8 mouse cellular contexts compared by ENCODE assay signal in genomic region chr4:117095551-117096452, GRCm38 (mm10). TPM values are rescaled to one million over a fixed set of nuclear protein-coding genes. Genes with fewer than 3 reads are reported as not detected.
DNase-seq lines count a peak whose midpoint lies in the region; ATAC-seq and TF ChIP-seq lines count a peak whose summit lies in the region.

Gene Ptch2 (plus strand): TSS chr4:117096075.

- peak within 1 kb of the TSS; percentile 77 for H3K9ac ChIP-seq in forebrain, postnatal 0 days
- H3K9ac ChIP-seq in lung, embryonic 14.5 days = peak within 1 kb of the TSS; percentile 70

- peak within 1 kb of the TSS; percentile 97 for H3K4me2 ChIP-seq in forebrain, postnatal 0 days (ENCODE audit: low read depth)
- H3K4me2 ChIP-seq in lung, embryonic 14.5 days = peak within 1 kb of the TSS; percentile 98

- H3K27me3 ChIP-seq in G1E (ENCODE audit: insufficient read depth, low read length) = peaks cover 46% of the 10 kb centered on the region
- no peaks in the 10 kb centered on the region for H3K27me3 ChIP-seq in forebrain, postnatal 0 days (ENCODE audit: insufficient read depth, low read length)
- H3K27me3 ChIP-seq in lung, embryonic 14.5 days (ENCODE audit: insufficient read depth, low read length) = no peaks in the 10 kb centered on the region

- peak within 1 kb of the TSS; percentile 82 for H3K27ac ChIP-seq in brown adipose tissue, adult 24 weeks (replicated peaks; ENCODE audit: low read depth, low read length)
- peak within 1 kb of the TSS; percentile 69 for H3K27ac ChIP-seq in forebrain, postnatal 0 days (ENCODE audit: low read depth, low read length)
- peak within 1 kb of the TSS; percentile 82 for H3K27ac ChIP-seq in lung, embryonic 14.5 days (ENCODE audit: low read depth)

- peaks cover 10% of the 10 kb centered on the region for H3K4me1 ChIP-seq in G1E (ENCODE audit: insufficient read depth, low read depth, low read length)
- H3K4me1 ChIP-seq in brown adipose tissue, adult 24 weeks (ENCODE audit: control insufficient read depth, insufficient read depth, insufficient read length, low read length) = peaks cover 11% of the 10 kb centered on the region
- peaks cover 9% of the 10 kb centered on the region; the same call in 1 of the 2 replicates for H3K4me1 ChIP-seq in forebrain, postnatal 0 days (ENCODE audit: insufficient read depth)
- H3K4me1 ChIP-seq in lung, embryonic 14.5 days (ENCODE audit: insufficient read depth) = peaks cover 10% of the 10 kb centered on the region

- WGBS in forebrain, postnatal 0 days = 2% methylated on average over 49 of the region's 50 CpGs
- WGBS in lung, embryonic 14.5 days = 2% methylated on average over 50 of the region's 50 CpGs

- no peak for TF ChIP-seq CTCF in G1E (IDR thresholded peaks at IDR 0.05; ENCODE audit: low read depth, low read length)
- peak; percentile 36; the same call in 1 of the 2 replicates for TF ChIP-seq CTCF in forebrain, postnatal 0 days (IDR thresholded peaks at IDR 0.05; ENCODE audit: low read depth)
- no peak; the same call in 1 of the 2 replicates for TF ChIP-seq CTCF in lung, embryonic 14.5 days (IDR thresholded peaks at IDR 0.05; ENCODE audit: low read depth)

- no peak for DNase-seq in G1E (ENCODE audit: low spot score)
- peak; percentile 87 for DNase-seq in forebrain, postnatal 0 days
- DNase-seq in heart, postnatal 25 days (ENCODE audit: low spot score) = peak; percentile 73
- peak; percentile 20 to 28 for DNase-seq in layer of hippocampus, adult 8-10 months (ENCODE audit: low spot score in 2 of 2)
- DNase-seq in lung, embryonic 14.5 days = peak; percentile 95
- DNase-seq in ovary, adult 18-20 months (ENCODE audit: low spot score) = peak; percentile 72
- DNase-seq in urinary bladder, postnatal 25 days (ENCODE audit: low spot score) = peak; percentile 47

- no peak for ATAC-seq in G1E (ENCODE audit: extremely low read depth, insufficient number of reproducible peaks, low FRiP score, poor library complexity, severe bottlenecking)
- ATAC-seq in forebrain, postnatal 0 days = peak; percentile 95
- peak; percentile 77 for ATAC-seq in lung, embryonic 14.5 days (ENCODE audit: insufficient read depth)

- H3K4me3 ChIP-seq in G1E (ENCODE audit: low read depth, low read length) = peak within 1 kb of the TSS; percentile 57; the same call in 1 of the 2 replicates
- H3K4me3 ChIP-seq in brown adipose tissue, adult 24 weeks (ENCODE audit: insufficient read depth, low read depth, low read length) = peak within 1 kb of the TSS; percentile 69
- H3K4me3 ChIP-seq in forebrain, postnatal 0 days (ENCODE audit: low read depth, low read length) = peak within 1 kb of the TSS; percentile 67
- H3K4me3 ChIP-seq in lung, embryonic 14.5 days (ENCODE audit: low read depth, low read length) = peak within 1 kb of the TSS; percentile 67

- H3K36me3 ChIP-seq in G1E (replicated peaks) = no peaks in the 10 kb centered on the region
- H3K36me3 ChIP-seq in forebrain, postnatal 0 days (ENCODE audit: insufficient read depth) = peaks cover 2% of the 10 kb centered on the region; the same call in 1 of the 2 replicates
- peaks cover 9% of the 10 kb centered on the region; the same call in 1 of the 2 replicates for H3K36me3 ChIP-seq in lung, embryonic 14.5 days (ENCODE audit: insufficient read depth)

- no peaks in the 10 kb centered on the region for H3K9me3 ChIP-seq in G1E (replicated peaks)
- no peaks in the 10 kb centered on the region for H3K9me3 ChIP-seq in forebrain, postnatal 0 days (ENCODE audit: low read length)
- no peaks in the 10 kb centered on the region for H3K9me3 ChIP-seq in lung, embryonic 14.5 days (ENCODE audit: low read depth, low read length)

- intact Hi-C loops in heart, postnatal 25 days (cut with DNase I) = no loop called here

RNA-seq across cellular contexts. Expression of gene Ptch2, which starts in this region (rescaled TPM):
- total RNA-seq in G1E (2014; fragmentation: Nextera tagmentation) (3.3 TPM in 1 of 2 replicates, not detected in the other), G1E (2017) (0.38 TPM in 1 of 2 replicates, not detected in the other)
- not detected in 2 replicates for polyA plus RNA-seq in G1E (2012)
- polyA plus RNA-seq in brown adipose tissue, adult 24 weeks (2012; ENCODE audit: insufficient read depth, insufficient read length, missing spikeins) = 1.2 and 1.5 TPM in 2 replicates
- total RNA-seq in forebrain, postnatal 0 days (2014; rRNA removed) = 4.0 and 8.6 TPM in 2 replicates
- 0.96 and 1.9 TPM in 2 replicates for polyA plus RNA-seq in forebrain, postnatal 0 days (2015; fragmentation: Nextera tagmentation; extraction: Ambion mirVana)
- 1 to 10 TPM; 1.1 to 1.5 TPM for total RNA-seq in heart, postnatal 25 days (2021)
- 1 to 10 TPM; 1.7 to 3.4 (median 2.2) TPM for total RNA-seq in layer of hippocampus, adult 8-10 months (2022)
- 12.2 and 14.1 TPM in 2 replicates for polyA plus RNA-seq in lung, embryonic 14.5 days (2014; fragmentation: Nextera tagmentation; extraction: Ambion mirVana)
